Mouse (Mus musculus): Measurements from ENCODE around the gene Fxr2. TPM values are rescaled to one million over a fixed set of nuclear protein-coding genes. Genes with fewer than 3 reads are reported as not detected.

Fxr2 gene
- polyA plus RNA-seq, 1 experiment, result 29.2 TPM

- Histone ChIP-seq H3K27ac (ENCODE audit: insufficient read depth, low read depth, low read length) (no peak overlapping the region), H3K36me3 (ENCODE audit: control insufficient read depth, insufficient read depth, low read length) (peaks cover 76% of the 10 kb centered on the region), H3K27me3 (ENCODE audit: control insufficient read depth, insufficient read depth, low read length) (no peaks in the 10 kb centered on the region), H3K4me1 (ENCODE audit: control insufficient read depth, insufficient read depth, insufficient read length, low read length) (no peaks in the 10 kb centered on the region), H3K4me3 (ENCODE audit: low read depth, low read length) (no peak overlapping the region)
- TF ChIP-seq CTCF (IDR thresholded peaks at IDR 0.05; ENCODE audit: extremely low read depth, insufficient read length, insufficient replicate concordance, low read depth, low read length), result no peak
- TF ChIP-seq POLR2A (IDR thresholded peaks at IDR 0.05; ENCODE audit: low read depth, low read length), result no peak
- WGBS, result 76% methylated on average over 5 of the region's 5 CpGs
Measured at GRCm38 (mm10) chr11:69645860-69646259, 13.1 kb downstream of the Fxr2 start.

- Histone ChIP-seq H3K27ac (ENCODE audit: insufficient read depth, low read depth, low read length) (no peak overlapping the region), H3K4me3 (ENCODE audit: low read depth, low read length) (no peak overlapping the region), H3K4me1 (ENCODE audit: control insufficient read depth, insufficient read depth, insufficient read length, low read length) (no peaks in the 10 kb centered on the region), H3K27me3 (ENCODE audit: control insufficient read depth, insufficient read depth, low read length) (no peaks in the 10 kb centered on the region), H3K36me3 (ENCODE audit: control insufficient read depth, insufficient read depth, low read length) (peaks cover 66% of the 10 kb centered on the region)
- TF ChIP-seq CTCF (IDR thresholded peaks at IDR 0.05; ENCODE audit: extremely low read depth, insufficient read length, insufficient replicate concordance, low read depth, low read length) (no peak), POLR2A (IDR thresholded peaks at IDR 0.05; ENCODE audit: low read depth, low read length) (no peak)
- 72% methylated on average over 5 of the region's 5 CpGs for WGBS
Measured at GRCm38 (mm10) chr11:69653399-69653798, 20.6 kb downstream of the Fxr2 start.

DNA sequence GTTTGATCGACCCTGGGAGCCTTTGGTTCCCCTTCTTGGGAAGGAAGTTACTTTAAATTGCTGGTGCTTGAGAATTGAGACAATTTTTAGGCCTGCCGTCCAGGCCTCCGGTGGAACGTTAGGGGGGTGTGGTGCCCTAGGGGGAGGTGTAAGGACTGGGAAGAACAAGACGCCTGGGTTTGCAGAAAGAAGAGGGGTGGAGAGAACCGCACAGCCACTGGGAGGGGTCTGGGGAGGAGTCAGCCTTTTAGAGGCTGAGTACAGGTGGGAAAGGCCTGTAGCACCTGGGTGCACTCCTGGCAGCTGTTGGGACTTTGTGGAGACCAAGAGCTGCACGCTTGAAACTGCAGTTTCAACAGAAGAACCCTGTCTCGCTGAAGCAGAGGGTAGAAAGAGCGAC is 22.0 kb downstream of the Fxr2 start:
- Histone ChIP-seq H3K4me1 (ENCODE audit: control insufficient read depth, insufficient read depth, insufficient read length, low read length) (no peaks in the 10 kb centered on the region), H3K4me3 (ENCODE audit: low read depth, low read length) (no peak overlapping the region), H3K36me3 (ENCODE audit: control insufficient read depth, insufficient read depth, low read length) (peaks cover 61% of the 10 kb centered on the region), H3K27ac (ENCODE audit: insufficient read depth, low read depth, low read length) (no peak overlapping the region), H3K27me3 (ENCODE audit: control insufficient read depth, insufficient read depth, low read length) (no peaks in the 10 kb centered on the region)
- no peak for TF ChIP-seq POLR2A (IDR thresholded peaks at IDR 0.05; ENCODE audit: low read depth, low read length)
- TF ChIP-seq CTCF (IDR thresholded peaks at IDR 0.05; ENCODE audit: extremely low read depth, insufficient read length, insufficient replicate concordance, low read depth, low read length), result no peak
- 41% methylated on average over 9 of the region's 9 CpGs for WGBS

- TF ChIP-seq CTCF (IDR thresholded peaks at IDR 0.05; ENCODE audit: extremely low read depth, insufficient read length, insufficient replicate concordance, low read depth, low read length) (peak; percentile 68), POLR2A (IDR thresholded peaks at IDR 0.05; ENCODE audit: low read depth, low read length) (no peak)
- Histone ChIP-seq H3K4me3 (ENCODE audit: low read depth, low read length) (no peak within 1 kb of the TSS), H3K27me3 (ENCODE audit: control insufficient read depth, insufficient read depth, low read length) (no peaks in the 10 kb centered on the region), H3K4me1 (ENCODE audit: control insufficient read depth, insufficient read depth, insufficient read length, low read length) (no peaks in the 10 kb centered on the region), H3K36me3 (ENCODE audit: control insufficient read depth, insufficient read depth, low read length) (peaks cover 54% of the 10 kb centered on the region), H3K27ac (ENCODE audit: insufficient read depth, low read depth, low read length) (no peak within 1 kb of the TSS)
- WGBS, result 53% methylated on average over 34 of the region's 34 CpGs
Measured at GRCm38 (mm10) chr11:69655264-69656064, 22.7 kb downstream of the Fxr2 start, which contains the start of gene Sox15. TSS of gene Sox15 (plus strand) at chr11:69655314.

DNA sequence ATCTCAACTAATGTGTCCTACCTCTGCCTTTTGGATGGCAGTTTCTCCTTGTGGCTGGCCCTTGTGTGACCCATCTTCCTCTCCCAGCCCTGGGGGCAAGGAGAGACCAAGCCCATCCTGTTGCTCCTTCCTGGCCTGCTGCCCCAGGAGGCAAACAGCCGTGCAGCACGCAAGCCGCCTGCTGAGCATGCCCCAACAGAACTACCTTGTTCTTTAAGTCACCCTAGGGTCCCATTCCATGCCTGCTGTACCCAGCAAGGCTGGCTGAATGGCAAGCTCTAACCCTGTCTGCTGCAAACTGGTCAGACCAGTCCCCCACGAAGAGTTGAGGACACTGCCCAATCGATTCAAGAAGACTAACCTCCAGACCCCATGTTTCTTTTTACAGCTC is 23.3 kb downstream of the Fxr2 start:
- Histone ChIP-seq H3K36me3 (ENCODE audit: control insufficient read depth, insufficient read depth, low read length) (peaks cover 48% of the 10 kb centered on the region), H3K4me1 (ENCODE audit: control insufficient read depth, insufficient read depth, insufficient read length, low read length) (no peaks in the 10 kb centered on the region), H3K27me3 (ENCODE audit: control insufficient read depth, insufficient read depth, low read length) (no peaks in the 10 kb centered on the region), H3K27ac (ENCODE audit: insufficient read depth, low read depth, low read length) (no peak overlapping the region), H3K4me3 (ENCODE audit: low read depth, low read length) (no peak overlapping the region)
- no peak for TF ChIP-seq CTCF (IDR thresholded peaks at IDR 0.05; ENCODE audit: extremely low read depth, insufficient read length, insufficient replicate concordance, low read depth, low read length)
- TF ChIP-seq POLR2A (IDR thresholded peaks at IDR 0.05; ENCODE audit: low read depth, low read length), result no peak
- 57% methylated on average over 5 of the region's 5 CpGs for WGBS

DNA sequence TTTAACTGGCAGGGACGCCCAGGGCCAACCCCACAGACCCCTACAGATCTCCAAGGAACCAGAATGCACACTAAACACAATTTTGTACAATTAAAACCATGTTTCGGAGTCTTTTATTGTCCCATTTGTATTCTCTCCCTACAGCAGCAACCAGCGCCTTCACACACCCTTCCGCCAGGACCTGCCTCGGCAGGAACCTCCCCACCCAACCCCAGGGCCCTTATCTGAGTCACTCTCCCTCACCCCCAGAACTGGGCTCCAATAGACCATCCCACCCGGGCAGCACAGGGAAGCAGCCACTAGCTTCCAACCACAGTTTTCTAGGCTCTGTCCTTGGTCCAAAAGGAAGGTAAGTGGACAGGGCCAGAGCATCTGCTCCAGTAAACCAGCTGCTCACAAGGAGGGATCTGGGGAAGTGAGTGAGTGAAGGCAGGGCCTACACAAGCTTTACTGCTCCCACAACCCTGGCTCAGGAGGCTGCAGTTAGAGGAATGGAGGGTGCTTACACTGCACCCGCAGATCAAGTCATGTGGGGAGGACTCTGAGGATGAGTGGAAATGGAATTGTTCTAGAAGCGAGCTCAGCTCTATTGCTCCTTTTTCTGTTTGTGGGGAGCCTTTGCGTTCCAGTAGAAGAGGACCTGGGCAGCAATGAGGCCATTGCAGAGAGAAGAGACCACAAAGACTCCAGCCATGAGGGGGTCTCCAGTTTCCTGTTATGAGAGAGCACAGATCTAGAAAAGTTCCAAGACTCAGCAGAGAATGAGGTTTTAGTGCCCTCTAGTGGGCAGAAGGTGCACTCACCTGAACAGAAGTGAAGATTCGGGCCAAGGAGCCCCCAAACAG is 24.0 kb downstream of the Fxr2 start:
- no peaks in the 10 kb centered on the region for H3K27me3 ChIP-seq (ENCODE audit: control insufficient read depth, insufficient read depth, low read length)
- H3K4me1 ChIP-seq (ENCODE audit: control insufficient read depth, insufficient read depth, insufficient read length, low read length), result peaks cover 3% of the 10 kb centered on the region; the same call in 1 of the 2 replicates
- no peak; the same call in 1 of the 2 replicates for TF ChIP-seq POLR2A (IDR thresholded peaks at IDR 0.05; ENCODE audit: low read depth, low read length)
- peak; percentile 74; the same call in 1 of the 2 replicates for TF ChIP-seq CTCF (IDR thresholded peaks at IDR 0.05; ENCODE audit: extremely low read depth, insufficient read length, insufficient replicate concordance, low read depth, low read length)
- no peak overlapping the region for H3K27ac ChIP-seq (ENCODE audit: insufficient read depth, low read depth, low read length)
- WGBS, result 75% methylated on average over 10 of the region's 10 CpGs
- no peak overlapping the region for H3K4me3 ChIP-seq (ENCODE audit: low read depth, low read length)
- H3K36me3 ChIP-seq (ENCODE audit: control insufficient read depth, insufficient read depth, low read length), result peaks cover 41% of the 10 kb centered on the region

GRCm38 (mm10) chr11:69657462-69657881 is 24.7 kb downstream of the Fxr2 start:
- no peaks in the 10 kb centered on the region for H3K27me3 ChIP-seq (ENCODE audit: control insufficient read depth, insufficient read depth, low read length)
- H3K27ac ChIP-seq (ENCODE audit: insufficient read depth, low read depth, low read length), result no peak overlapping the region
- H3K36me3 ChIP-seq (ENCODE audit: control insufficient read depth, insufficient read depth, low read length), result peaks cover 35% of the 10 kb centered on the region
- H3K4me1 ChIP-seq (ENCODE audit: control insufficient read depth, insufficient read depth, insufficient read length, low read length), result peaks cover 3% of the 10 kb centered on the region; the same call in 1 of the 2 replicates
- TF ChIP-seq CTCF (IDR thresholded peaks at IDR 0.05; ENCODE audit: extremely low read depth, insufficient read length, insufficient replicate concordance, low read depth, low read length), result no peak; the same call in 1 of the 2 replicates
- no peak overlapping the region for H3K4me3 ChIP-seq (ENCODE audit: low read depth, low read length)
- 83% methylated on average over 15 of the region's 15 CpGs for WGBS

All from small intestine, adult 2 months (tissue).